Mouse (Mus musculus) CD8-positive naive resting alpha-beta T cell, adult 2 months (primary cell): ENCODE results near the gene Pax7.
A peak's percentile ranks its signal among the peaks of the same experiment; 100 is the strongest.

Source experiments
- DNase-seq, 2 experiments: peaks; one replicate each; pipeline ENCODE4 v3.0.0; 2022; ENCODE audit warnings: low read depth in 2 of 2, low spot score in 2 of 2

The Pax7 gene

DNA sequence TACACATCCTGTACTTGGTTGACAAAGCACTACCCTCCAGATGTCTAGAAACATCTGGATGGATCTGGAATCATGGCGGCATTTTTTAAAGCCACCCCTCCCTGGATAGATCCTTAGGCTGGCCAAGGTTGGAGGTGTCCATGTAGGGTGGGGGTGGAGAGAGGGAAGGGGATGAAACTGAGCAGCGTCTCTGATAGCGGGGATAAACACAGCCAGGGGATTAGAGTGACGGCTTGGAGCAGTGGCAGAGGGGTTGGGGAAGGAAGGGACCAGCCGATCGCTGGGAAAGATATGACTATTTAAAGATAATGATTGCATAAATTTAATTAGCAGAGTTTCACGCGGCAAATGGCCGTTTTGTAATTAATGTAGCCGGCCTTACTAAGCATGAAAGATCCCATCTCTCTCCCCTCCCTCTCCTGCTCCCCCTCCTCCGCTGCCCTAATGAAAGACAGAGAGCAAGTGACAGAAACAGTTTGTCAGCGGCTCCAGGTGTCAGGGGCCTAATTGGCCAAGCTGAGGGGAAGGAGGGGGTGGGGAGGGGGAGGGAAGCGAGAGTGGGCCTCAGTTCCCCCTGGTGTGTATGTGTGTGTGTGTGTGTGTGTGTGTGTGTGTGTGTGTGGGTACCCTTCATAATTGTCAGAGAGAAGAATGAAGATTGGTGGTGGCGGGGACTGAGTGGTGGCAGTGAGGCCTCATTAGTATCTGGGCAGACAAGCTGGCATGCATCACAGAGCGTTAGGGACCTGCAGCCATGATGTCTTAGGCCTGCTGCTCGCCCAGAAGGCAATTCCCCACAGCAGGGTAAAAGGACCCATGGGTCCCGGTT, 74.6 kb downstream of the Pax7 start:
- DNase-seq: no peak

DNA sequence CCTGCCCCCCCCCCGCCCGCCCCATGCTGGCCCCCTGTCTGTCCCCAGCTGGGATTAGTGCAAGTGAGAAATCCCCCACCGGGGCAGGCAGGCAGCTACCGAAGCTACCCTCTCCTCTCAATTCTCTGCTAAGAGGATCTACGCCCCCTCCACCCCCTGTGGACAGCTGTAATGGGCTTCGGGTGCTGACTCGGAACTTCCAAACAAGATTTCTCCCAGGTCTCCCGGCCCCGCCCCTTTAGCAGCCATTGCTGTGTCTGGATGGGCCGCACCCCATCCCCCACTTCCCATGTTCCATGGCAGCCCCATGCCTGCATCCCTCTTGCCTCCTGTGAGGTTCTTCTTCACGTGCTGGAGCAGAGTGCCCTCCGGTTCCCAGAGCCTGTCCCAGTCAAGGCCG, 76.4 kb downstream of the Pax7 start:
- no peak for DNase-seq

DNA sequence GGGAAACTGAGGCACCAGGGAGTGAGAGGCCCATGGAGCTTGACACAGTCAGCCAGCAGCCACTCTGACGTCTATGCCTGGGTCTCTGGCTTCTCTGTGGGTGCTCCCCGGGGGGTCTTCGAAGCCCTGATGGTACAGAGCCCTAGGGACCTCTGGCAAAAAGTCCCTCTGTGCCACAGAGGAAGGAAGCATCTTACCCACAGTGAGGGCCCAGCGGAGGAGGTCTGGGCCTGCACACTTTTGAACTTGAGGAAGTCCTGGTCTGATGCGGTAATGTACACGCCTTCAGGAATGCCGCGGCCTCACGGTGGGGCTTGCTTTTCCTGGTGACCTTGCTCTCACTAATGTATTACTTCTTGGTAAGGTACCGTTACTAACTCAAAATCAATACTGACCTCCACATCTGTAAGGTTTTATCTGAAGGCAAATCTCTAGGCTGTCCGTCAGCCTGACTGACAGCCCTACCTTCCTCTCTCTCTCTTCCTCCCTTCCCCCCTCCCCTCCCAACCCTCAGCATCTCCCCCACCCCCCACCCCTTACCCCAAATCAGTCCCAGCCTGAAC, 79.1 kb downstream of the Pax7 start:
- no peak for DNase-seq

DNA sequence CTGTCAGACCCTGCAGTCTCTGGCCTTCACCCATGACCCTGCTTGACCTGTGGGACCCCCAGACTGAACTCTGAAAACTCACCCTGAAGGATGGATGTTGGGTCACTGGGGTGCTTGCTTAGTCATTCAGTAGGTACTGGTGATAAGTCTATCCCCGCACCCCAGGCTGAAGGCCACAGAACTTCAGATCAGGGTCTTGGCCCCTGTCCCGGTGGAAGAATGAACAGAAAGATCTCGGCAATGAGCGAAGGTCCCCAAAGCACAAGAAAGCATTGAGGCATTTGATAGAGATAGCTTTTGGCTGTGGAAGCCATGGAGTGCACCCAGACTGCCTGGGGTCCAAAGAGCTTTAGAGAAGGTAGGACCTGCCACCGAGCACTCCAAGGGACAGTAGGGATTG, 82.4 kb downstream of the Pax7 start:
- no peak for DNase-seq

DNA sequence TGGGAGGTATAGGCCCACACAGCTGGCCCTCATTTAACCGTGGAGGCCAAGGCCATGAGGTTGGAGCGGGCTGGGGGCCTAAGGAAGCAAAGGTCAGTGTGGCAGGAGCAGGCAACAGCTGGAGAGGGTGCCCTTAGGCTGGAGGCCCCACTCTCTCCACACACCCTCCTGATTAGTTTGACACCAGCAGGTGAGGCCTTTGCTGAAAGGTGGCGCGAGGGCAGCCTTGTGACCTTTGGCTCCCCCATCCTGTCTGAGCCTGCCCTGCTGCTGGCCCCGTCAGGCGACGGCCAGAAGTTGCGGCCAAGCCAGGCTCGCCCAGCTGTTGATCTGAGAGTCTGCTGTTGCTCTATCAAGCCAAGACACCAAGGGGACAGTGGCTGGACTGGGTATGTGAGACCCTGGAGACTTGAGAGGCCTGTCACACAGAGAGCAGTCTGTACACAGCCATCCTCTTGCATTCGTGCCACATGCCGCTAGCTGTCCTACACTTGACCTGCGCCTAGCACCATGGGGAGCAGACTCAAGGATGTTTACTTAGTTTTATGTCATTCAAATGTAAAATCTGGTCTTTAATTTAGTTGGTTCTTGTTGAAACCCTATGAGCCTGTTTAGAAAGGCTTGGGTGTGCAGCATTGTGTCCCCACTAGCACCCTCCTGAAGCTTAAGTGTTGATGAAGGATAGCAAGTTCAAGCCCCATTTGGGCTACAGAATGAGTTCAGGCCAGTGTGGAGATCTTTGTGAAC, 86.0 kb downstream of the Pax7 start:
- DNase-seq: no peak

DNA sequence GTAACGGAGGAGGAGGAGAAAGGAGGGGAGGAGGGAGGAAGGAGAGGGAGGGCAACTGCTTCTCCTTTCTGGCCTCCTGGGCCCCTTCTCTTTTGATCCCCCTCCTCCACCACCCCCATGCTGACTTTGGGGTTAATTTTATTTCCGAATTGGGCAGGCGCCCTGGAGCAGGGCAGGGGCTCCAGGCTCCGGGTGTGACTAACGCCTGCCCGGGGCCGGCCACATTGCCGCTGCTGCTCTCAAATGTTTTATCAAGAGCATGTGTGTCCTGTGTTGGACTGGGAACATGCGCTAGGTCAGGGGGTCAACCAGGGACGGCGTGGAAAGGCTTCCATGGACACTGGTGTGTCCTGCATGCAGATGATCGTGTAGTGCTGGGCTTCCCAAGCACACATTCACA, 87.2 kb downstream of the Pax7 start:
- DNase-seq: no peak

DNA sequence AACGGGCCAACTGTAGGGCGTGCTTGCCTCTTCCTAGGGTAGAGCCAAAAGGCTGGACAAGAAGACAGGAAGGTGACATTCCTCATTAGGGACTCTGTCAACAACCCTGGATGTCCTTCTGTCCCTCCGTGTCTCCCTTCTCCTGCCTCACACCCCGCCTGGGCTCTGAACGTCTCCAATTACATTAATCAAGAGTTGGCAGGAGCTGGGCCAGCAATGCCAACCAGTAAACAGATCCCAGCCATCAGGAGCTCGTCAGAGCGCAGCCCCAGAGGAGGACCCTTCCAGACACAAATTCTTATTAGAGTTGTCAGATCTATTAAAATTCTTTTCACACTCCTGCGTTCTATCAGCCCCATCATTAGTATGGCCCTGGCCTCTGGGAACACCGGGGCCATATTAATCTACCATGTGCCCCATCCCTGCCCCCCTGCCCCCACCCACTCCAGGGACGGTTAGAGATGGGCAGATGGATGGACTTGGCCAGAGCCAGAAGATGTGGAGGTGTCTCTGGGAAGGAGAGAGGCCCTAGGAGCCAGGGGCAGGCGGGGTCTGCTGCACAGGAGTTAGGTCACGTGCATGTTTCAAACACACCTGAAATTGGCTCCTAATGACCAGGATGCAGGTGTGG, 88.4 kb downstream of the Pax7 start:
- DNase-seq: no peak

DNA sequence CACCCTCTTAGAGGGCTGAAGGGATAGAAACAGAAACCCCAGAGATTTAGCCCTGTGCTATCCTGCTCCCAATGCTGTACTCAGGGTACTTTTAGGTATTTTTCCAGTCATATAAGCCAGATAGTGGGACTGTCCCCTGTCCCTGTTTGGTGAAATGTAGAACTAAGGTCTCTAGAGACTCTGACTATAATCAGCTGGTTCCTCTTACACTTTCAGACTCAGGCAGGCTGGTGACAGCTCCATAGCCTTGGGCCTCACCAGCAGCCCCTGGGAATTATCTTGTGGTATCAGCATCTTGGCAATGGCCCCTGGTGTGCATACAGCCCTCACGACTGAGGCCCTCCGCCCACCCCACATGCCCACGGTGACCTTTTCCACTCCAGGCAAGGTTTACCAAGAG, 89.7 kb downstream of the Pax7 start:
- no peak for DNase-seq

DNA sequence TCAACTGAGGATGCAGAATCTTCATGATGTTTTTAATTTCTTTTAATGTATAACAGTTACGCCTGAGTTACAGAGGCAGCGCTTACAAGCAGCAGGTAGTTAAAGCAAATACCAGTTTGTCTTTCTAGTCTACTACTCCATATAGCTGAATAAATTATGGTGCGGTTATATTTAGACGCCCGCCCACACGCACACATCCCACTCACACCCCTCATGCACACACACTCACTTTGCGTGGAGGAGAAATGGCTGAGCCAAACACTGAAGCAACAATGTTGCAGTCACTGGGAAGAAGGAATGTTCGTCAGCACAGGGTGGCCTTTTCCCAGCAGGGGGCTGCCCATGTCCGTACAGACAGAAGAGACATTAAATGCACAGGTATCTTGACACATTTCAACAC, 96.3 kb downstream of the Pax7 start:
- DNase-seq: no peak

DNA sequence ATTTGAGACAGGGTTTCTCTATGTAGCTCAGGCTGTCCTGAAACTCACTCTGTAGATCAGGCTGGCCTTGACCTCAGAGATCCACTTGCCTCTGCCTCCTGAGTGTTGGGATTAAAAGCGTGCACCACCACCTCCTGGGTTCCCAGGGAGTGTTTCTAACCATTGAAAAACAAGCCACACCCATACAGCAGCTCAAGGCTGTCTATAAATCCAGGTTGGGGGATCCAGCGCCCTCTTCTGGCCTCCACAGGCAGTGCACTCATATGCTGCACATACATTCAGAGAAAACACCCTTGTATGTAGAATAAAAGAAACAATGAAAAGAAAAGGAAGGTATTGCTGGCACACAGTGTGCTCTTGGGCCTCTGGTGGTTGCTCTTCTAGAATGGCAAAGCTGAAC, 106.2 kb downstream of the Pax7 start:
- no peak for DNase-seq

DNA sequence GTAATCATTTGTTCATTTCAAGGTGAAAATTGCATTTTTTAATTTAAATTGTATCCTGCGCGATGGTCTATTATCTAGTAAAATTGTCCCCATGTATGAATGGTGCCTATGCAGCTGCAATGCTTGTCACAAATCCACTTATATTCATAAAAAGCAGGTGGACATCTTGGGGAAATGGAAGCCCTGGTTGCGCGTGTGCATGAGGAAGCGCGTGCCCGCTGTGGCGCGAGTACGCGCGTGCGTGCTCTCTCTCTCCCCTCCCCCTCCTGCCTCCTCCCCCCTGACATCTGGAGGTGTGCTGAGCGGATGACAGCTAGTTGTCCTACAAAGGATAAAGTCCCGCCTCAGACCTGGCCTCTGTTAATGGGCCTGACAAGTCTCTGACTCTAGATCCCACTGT, 107.9 kb downstream of the Pax7 start:
- DNase-seq: no peak

DNA sequence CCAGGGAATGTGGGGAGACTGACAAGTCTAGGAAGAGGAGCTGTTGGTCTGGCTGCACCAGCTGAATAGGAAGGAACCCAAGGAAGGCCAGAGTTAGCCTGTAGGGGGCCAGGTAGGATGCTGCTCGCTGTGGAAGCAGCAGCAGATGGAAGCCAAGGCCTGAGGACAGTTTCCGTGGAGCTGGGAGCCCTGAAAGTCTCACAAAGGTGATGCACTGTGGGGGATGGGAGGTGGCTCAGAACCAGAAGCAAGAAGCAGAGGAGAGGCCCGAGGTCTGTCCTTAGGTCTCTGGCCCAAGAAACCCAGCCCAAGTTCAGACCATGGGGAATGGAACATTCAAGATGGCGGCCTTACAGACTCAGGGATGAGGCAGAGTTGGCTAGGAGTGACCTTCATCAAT, 109.0 kb downstream of the Pax7 start:
- DNase-seq: no peak

DNA sequence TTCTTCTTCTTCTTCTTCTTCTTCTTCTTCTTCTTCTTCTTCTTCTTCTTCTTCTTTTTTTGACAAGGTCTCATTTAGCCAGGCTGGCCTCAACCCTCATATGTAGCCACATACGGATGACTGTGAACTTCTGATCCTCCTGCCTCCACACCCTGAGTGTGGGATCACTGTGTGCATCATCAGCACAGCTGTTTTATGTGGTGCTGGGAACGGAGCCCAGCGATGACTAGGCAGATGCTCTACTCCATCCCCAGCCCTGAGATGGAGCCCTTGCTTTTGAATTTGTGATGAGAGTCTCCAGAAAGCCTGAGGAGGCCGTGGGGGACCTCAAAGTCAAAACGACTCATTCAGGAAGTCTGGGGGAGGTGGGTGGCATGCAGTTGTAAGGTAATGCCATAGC, 114.3 kb downstream of the Pax7 start:
- DNase-seq: no peak

DNA sequence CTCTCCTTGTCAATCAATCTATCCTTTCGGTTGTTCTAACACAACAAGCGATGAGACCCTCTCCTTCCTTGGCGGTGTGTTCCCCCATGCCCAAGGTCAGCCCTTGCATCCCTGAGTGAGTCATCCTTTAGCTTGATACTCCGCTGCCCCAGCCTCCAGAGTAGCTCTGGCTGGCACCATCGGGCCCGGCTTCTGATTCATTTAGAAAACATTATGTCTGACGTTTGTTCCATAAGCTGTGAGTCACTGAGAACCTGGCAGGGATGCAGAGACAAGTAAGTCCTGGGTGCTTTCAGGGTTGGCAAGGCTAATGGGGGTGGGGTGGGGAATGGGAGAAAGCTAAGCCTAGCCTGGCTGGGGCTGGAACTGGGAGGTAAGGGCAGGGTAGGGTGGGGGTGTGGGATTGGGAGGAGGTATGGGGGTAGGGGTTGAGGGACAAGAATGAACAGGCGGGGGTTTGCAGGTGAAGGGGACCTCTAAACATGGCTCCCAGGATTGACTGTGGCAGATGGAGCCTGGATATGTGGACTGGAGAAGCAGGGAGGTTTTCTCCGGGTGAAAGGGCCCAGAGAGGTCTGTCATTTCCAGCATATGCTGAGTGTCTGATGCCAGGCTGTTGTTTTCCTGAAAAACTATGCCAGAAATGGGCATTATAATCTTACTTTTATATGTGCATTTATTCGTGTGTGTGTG, 116.7 kb downstream of the Pax7 start:
- no peak for DNase-seq

DNA sequence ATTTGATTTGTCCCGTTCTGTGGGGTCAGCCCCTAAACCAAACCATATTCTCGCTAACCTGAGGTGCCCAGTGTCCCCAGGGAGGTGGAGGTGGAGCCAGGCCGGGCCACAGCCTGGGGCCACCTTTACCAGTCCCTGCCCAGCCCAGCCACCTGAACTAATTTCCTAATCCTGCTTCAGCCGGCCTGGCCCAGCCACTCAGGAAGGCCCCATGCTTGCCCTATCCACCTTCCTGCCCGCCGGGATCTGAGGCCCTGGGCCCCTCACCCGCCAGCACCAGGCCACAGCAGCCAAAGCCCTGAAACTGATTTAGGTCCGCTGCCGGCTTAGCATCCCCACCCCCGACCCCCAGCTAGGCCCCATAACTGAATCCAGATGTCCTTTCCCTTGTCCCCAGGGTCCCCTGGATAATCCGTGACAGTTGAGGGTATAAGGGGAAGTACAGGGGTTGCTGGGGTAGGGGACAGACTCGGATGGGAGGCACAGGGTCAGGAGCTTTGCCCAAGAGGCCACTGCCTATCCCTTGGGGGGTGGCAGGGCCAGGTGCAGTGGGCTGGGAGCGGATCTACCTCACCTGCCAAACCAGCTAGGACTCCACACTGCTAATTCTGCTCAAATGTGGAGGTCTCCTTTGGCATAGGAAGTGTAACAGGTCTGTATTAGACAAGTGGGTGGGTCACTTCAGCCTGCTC, 117.9 kb downstream of the Pax7 start:
- DNase-seq: no peak

DNA sequence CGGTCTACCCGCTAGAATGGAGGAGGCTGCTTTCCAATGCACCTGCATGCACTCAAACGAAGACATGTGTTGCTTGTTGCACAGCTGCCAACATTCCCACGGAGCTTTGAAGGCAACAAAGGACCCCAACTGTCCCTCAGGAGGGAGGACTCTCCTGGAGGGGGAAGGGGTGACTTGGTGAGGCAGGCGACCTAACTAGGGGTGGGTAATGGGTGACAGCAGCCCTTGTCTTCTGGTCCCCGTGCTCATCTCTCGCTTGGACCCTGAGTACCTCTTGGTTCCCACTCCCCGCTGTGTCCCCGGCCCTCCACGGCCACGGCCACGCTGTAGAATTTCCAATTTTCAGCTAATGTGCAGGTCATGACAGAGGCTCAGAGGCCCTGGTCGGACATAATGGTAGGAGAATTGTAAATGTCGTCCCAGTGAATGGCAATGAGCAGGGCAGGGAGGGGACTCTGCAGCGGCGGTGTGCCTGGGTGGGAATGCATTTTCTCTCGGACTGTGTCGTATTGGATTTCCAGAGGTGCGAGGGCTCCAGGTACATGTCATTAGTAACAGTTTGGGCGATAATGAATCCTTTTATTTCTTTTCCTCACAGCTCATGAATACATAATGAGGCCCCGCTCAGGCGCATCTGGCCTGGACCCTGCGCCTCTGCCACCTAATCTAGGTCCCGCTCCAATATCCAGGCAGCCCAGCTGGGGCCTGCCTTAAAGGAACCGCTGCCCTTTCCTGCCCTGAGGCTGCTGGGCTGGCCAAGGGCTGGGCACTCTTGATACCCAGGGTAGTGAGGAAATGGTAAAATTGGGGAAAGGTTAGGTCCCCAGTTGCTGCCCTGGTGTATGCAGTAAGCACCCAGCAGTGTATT, 122.6 kb downstream of the Pax7 start:
- no peak for DNase-seq

DNA sequence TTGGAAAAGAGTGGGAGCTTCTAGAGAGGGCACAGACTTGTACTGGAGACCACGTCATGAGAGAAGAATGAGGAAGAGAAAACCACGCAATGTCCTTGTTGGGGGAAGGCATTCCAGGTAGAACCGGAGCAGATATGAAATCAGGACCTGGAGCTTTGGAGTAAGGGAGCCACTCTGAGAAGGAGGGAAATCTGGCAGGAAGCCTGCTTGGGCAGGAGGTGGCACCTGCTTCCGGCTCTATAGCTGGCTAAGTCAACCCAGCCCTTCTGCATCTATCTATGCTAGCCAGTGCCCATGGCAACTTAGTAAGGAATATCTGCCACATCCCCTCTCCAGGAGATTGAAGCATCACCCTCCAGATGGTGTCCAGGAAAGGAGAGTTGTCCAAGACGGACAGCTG, 127.3 kb downstream of the Pax7 start:
- DNase-seq: no peak

DNA sequence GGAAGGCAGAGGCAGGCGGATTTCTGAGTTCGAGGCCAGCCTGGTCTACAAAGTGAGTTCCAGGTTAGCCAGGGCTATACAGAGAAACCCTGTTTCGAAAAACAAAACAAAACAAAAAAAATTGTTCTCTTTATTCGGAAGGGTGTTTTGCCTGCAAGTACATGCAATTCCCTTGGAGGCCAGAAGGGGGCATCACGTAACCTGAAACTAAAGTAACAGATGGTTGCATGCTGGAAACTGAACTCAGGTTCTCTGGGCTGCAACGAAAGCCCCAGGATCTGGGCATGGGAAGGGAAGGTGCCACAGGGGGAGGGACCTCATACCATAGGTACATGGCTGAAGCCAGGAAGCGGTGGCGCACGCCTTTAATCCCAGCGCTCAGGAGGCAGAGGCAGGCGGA, 129.9 kb downstream of the Pax7 start:
- peak in 1 of 2 experiments; percentile 4 for DNase-seq

DNA sequence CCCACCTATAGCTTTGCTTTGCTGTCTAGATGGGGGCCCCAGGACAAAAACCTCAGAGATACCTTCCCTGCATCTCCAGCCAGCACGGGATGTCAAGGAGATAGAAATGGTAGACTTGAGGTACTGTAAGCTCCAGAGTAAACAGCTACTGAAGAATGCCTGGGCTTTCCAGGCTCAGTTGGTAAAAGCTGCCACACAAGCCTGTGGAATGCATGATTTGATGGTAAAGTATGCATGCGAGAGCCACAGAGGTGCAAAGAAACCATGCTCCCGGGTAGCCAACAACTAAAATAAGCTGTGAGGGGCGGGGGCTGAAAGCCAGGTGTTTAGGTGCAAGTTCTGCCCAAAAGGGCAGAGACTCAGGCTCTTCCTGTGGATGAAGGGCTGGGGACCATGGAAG, 130.4 kb downstream of the Pax7 start:
- DNase-seq: no peak

DNA sequence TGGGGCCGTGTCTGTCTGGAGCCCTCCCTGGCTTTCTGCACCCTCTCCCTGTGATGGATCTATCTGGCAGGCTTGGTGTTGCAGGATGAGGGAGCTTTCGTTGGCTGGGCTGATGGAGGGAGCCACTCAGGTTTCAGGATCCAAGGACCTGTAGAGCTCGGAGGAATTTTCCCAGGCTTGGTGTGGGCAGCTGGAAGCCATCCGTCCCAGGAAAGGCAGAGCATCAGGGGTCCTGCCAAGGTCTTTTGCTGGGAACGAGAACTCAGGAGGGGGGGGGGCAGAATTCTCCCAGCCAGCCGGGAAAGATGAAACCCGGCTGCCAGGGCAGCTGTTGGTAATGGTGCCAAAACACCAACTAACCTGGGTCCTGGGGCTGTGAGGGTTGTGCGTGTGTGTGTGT, 134.7 kb downstream of the Pax7 start:
- no peak for DNase-seq
